Mouse (Mus musculus): ENCODE measurements around the gene Mst1r. TPM values are rescaled to one million over a fixed set of nuclear protein-coding genes. Genes with fewer than 3 reads are reported as not detected.

The Mst1r gene
- 0.46 and 0.74 TPM in 2 replicates for polyA plus RNA-seq (2015; fragmentation: Nextera tagmentation; extraction: Ambion mirVana)

DNA sequence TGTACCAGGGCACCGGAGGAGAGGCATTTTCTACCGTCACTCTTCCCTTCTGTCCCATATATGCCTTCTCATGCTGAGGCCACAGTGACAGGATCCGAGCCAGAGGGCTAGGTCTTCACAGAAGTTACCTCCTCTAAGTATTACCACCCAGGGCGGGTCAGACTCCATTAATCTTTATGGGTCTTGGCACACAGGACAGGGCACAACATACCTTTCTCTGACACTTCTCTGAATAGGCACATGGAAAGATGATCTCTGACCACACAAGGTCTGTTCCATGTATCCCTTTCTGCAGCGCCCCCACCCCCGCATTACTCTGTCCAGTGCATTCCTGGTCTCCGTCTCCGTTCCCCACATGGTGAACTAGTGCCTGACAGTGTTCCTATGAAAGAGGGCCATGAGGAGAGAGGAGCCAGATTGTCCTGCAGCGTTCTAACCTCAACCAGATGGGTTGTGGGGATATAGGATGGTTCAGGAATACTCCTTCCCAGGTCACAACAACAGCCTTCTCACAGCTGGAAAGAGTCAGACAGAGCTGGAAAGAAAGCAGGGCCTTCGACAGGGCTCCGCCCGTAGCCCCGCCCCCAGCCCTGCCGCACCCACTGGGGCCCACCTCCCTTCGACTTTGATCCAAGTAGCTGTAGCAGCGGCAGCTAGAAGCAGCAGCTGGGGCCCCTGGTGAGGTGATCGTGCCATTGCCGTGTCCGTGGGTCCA is at the start of gene Mst1r:
Mst1r (plus strand) TSS at position 622 of the 715 bp plus-strand sequence.
- WGBS, result 24% methylated on average over 19 of the region's 19 CpGs
- Histone ChIP-seq H3K9ac (0 out of 2 replicates have a peak within 1 kb of the TSS, but pooled peaks have one; percentile 37), H3K27me3 (peaks cover 20% of the 10 kb centered on the region), H3K27ac (no peak within 1 kb of the TSS), H3K4me2 (peak within 1 kb of the TSS; percentile 52), H3K36me3 (ENCODE audit: poor library complexity, severe bottlenecking) (peaks cover 8% of the 10 kb centered on the region; the same call in 1 of the 2 replicates), H3K9me3 (replicated peaks) (no peaks in the 10 kb centered on the region), H3K4me3 (peak within 1 kb of the TSS; percentile 24; the same call in 1 of the 2 replicates), H3K4me1 (peaks cover 29% of the 10 kb centered on the region)
- 0 out of 2 replicates have a peak, but pooled peaks have one; percentile 34 for ATAC-seq

DNA sequence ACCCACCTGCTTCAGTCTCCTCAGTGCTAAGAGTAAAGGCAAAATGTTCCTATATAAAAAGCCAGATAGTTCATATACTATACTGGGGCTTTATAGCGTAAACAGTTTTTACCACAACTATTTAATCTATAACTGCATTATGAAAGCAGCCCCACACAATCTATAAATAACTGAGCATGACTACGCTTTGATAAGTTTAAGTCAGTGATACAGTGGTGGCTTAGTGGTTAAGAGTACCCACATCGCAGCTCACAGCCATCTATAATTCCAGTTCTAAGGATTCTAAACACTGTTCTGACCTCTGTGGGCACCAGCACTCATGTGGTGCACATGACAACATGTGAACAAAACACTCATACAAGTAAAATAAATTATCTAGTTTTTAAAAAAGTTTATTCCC is 48.3 kb upstream of the Mst1r start:
- ATAC-seq, result no peak
- Histone ChIP-seq H3K27me3 (no peaks in the 10 kb centered on the region), H3K4me2 (no peak overlapping the region), H3K36me3 (ENCODE audit: poor library complexity, severe bottlenecking) (peaks cover 28% of the 10 kb centered on the region), H3K9ac (no peak overlapping the region), H3K27ac (no peak overlapping the region), H3K4me3 (no peak overlapping the region), H3K9me3 (replicated peaks) (no peaks in the 10 kb centered on the region), H3K4me1 (no peaks in the 10 kb centered on the region)
- WGBS, result 98% methylated on average over 3 of the region's 3 CpGs

DNA sequence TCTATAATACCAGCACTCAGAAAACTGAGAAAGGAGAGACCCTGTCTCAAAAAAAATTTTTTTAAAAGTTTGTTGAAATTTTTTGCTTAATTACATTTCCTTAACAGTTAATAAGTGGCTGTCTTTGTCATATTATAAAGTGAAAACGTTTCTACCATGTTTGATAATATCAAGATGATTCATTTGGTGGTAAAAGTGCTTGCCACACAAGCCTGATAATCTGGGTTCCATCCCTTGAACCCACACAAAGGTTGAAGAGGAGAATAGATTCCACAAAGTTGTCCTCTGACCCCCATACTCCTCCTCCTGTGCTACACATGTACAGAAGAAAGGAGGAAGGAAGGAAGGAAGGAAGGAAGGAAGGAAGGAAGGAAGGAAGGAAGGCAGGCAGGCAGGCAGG is 42.2 kb upstream of the Mst1r start:
- WGBS, result 81% methylated on average over 1 of the region's 1 CpGs
- H3K27me3 ChIP-seq, result no peaks in the 10 kb centered on the region
- H3K4me1 ChIP-seq, result peaks cover 3% of the 10 kb centered on the region; the same call in 1 of the 2 replicates
- no peak overlapping the region for H3K27ac ChIP-seq
- peaks cover 5% of the 10 kb centered on the region for H3K36me3 ChIP-seq (ENCODE audit: poor library complexity, severe bottlenecking)
- no peak overlapping the region for H3K9ac ChIP-seq
- no peak overlapping the region for H3K4me2 ChIP-seq
- no peak overlapping the region for H3K4me3 ChIP-seq
- no peak for ATAC-seq
- H3K9me3 ChIP-seq (replicated peaks), result no peaks in the 10 kb centered on the region

DNA sequence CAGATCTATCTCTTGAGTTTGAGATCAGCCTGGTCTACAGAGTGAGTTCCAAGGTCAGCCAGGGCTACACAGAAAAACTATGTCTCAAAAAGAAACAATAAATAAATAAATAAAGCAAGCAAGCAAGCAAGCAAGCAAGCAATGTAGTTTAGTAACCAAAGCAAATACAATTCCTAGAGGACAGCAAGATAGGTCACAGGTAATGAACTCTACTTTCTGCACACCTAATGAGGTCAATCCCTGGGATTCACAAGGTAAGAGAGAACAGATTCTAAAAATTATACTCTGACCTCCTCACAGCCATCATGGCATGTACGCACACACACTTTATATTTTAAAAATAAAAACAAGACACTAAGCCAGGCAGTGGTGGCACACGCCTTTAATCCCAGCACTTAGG is 40.6 kb upstream of the Mst1r start:
- Histone ChIP-seq H3K4me3 (no peak overlapping the region), H3K36me3 (ENCODE audit: poor library complexity, severe bottlenecking) (no peaks in the 10 kb centered on the region), H3K9me3 (replicated peaks) (no peaks in the 10 kb centered on the region), H3K4me2 (no peak overlapping the region), H3K27me3 (no peaks in the 10 kb centered on the region), H3K27ac (no peak overlapping the region), H3K4me1 (peaks cover 8% of the 10 kb centered on the region), H3K9ac (no peak overlapping the region)
- WGBS, result 95% methylated on average over 2 of the region's 2 CpGs
- ATAC-seq, result no peak

DNA sequence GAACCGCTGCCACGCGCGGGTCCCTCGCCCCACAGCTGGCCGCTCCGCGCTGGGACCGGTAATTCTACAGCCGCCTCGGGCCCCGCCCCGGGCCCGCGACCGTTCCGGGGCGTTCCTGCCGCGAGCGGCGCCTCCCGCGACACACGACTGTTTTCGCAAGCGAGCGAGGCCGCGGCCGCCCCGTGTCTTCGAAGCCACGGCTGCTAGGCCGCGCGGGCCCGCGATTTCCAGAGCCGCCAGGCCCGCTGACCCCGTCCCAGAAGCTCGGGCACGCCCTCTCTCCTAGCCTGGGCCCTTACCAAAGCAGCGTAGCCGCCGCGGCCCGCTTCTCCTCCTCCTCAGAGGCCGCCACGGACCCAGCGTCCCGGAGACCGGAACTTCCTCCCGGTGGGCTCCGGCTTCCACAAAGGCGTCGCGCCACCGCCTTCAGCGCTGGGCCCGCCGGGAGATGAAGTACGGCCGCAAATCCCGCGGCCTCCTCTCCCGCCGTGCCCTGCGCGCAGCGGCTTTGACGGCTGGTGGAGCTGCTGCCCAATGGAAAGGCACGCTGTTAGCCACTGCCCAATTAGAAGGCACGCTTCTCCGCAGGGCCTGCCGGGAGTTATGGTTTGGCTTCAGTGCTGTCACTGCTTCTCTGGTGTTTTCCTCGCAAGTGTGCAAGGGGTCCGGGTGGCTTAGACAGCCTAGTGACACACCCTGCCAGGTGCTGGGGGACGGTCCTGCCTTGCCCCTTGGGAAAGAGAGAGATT is 34.1 kb upstream of the Mst1r start:
- peak; percentile 100 for ATAC-seq
- H3K27ac ChIP-seq, result peak overlapping the region; percentile 95
- peak overlapping the region; percentile 99 for H3K4me3 ChIP-seq
- H3K4me1 ChIP-seq, result peaks cover 21% of the 10 kb centered on the region
- no peaks in the 10 kb centered on the region for H3K9me3 ChIP-seq (replicated peaks)
- 0 out of 2 replicates have a peak, but pooled peaks cover 2% of the 10 kb centered on the region for H3K27me3 ChIP-seq
- H3K9ac ChIP-seq, result peak overlapping the region; percentile 99
- WGBS, result under 1% methylated on average over 72 of the region's 80 CpGs
- no peaks in the 10 kb centered on the region for H3K36me3 ChIP-seq (ENCODE audit: poor library complexity, severe bottlenecking)
- H3K4me2 ChIP-seq, result peak overlapping the region; percentile 88

DNA sequence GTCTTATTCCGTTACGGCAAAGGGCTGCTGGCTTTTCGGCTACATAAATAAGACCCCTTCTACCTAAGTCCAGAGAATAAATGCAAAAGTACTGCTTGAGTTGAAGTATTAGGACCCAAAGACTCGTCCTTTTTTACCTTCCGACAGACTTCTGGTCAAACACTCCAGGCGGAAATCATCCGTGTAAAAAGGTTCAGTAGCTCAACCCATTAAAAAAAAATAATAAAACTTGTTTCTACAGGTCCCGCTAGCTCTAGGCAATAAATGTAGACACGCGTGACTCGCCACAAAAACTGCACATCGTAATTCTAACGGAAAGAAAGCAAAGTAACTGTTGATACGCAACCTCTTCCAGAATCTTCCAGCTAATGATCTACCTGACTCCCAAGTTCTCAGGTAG is 33.5 kb upstream of the Mst1r start, which contains the start of gene Rbm6:
Rbm6 (minus strand) TSS at position 101 of the 400 bp plus-strand sequence.
- Histone ChIP-seq H3K4me3 (peak within 1 kb of the TSS; percentile 99), H3K27ac (peak within 1 kb of the TSS; percentile 95), H3K4me2 (peak within 1 kb of the TSS; percentile 88), H3K4me1 (peaks cover 21% of the 10 kb centered on the region), H3K9ac (peak within 1 kb of the TSS; percentile 99), H3K36me3 (ENCODE audit: poor library complexity, severe bottlenecking) (no peaks in the 10 kb centered on the region), H3K9me3 (replicated peaks) (no peaks in the 10 kb centered on the region), H3K27me3 (0 out of 2 replicates have a peak, but pooled peaks cover 3% of the 10 kb centered on the region)
- ATAC-seq, result no peak
- WGBS, result 11% methylated on average over 14 of the region's 14 CpGs

DNA sequence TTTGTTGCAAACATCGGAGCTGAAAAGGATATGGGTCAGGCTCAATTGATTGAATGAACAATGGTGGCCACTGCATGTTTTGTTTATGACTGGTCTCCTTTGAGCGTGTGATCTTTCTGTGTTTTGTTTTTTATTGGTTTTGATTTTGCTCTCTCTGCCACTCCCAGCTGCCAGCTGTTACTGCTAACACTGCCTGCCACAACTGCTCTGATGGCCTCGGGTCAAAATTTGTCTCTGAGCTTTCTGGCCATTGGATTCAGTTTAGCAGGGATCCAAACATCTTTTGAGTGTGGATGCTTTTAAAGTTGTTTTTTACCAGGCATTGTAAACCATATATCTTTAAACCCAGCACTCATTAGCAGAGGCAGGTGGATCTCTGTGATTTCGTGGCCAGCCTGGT is 26.3 kb upstream of the Mst1r start:
- no peak overlapping the region for H3K4me3 ChIP-seq
- H3K4me1 ChIP-seq, result no peaks in the 10 kb centered on the region
- H3K9ac ChIP-seq, result no peak overlapping the region
- H3K27ac ChIP-seq, result no peak overlapping the region
- H3K4me2 ChIP-seq, result no peak overlapping the region
- H3K27me3 ChIP-seq, result peaks cover 16% of the 10 kb centered on the region
- no peaks in the 10 kb centered on the region for H3K36me3 ChIP-seq (ENCODE audit: poor library complexity, severe bottlenecking)
- 75% methylated on average over 4 of the region's 4 CpGs for WGBS
- H3K9me3 ChIP-seq (replicated peaks), result no peaks in the 10 kb centered on the region
- no peak for ATAC-seq

DNA sequence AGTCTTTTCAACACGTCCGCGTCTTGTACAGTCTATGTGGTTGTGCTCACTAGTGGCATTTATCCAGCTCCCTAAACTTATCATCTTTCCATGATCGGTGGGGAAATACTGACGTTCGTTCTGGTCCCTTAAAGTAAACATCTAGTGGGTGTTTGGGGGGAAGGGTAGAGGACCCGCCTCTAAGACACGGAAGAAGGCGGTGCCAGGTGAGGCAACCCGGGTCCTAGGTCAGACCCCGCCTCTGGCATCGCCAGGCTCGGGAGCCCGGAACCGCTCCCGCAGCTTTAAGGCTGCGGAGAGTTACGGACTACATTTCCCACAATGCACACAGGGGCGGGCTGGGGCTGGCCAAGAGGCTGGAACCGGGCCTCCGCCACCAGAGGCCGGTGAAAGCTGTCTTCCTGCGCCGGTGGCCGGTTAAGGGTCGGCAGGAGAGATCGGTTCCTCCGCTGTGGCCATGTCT is 18.8 kb upstream of the Mst1r start, which contains the start of gene Mon1a:
Mon1a (plus strand) TSS at position 348 of the 463 bp plus-strand sequence.
- H3K27me3 ChIP-seq, result peaks cover 18% of the 10 kb centered on the region
- peak within 1 kb of the TSS; percentile 82 for H3K4me2 ChIP-seq
- peak within 1 kb of the TSS; percentile 86 for H3K4me3 ChIP-seq
- H3K36me3 ChIP-seq (ENCODE audit: poor library complexity, severe bottlenecking), result no peaks in the 10 kb centered on the region; the same call in 1 of the 2 replicates
- WGBS, result under 1% methylated on average over 28 of the region's 28 CpGs
- peak within 1 kb of the TSS; percentile 83 for H3K9ac ChIP-seq
- ATAC-seq, result peak; percentile 97
- H3K27ac ChIP-seq, result peak within 1 kb of the TSS; percentile 68
- no peaks in the 10 kb centered on the region for H3K9me3 ChIP-seq (replicated peaks)
- H3K4me1 ChIP-seq, result peaks cover 11% of the 10 kb centered on the region

DNA sequence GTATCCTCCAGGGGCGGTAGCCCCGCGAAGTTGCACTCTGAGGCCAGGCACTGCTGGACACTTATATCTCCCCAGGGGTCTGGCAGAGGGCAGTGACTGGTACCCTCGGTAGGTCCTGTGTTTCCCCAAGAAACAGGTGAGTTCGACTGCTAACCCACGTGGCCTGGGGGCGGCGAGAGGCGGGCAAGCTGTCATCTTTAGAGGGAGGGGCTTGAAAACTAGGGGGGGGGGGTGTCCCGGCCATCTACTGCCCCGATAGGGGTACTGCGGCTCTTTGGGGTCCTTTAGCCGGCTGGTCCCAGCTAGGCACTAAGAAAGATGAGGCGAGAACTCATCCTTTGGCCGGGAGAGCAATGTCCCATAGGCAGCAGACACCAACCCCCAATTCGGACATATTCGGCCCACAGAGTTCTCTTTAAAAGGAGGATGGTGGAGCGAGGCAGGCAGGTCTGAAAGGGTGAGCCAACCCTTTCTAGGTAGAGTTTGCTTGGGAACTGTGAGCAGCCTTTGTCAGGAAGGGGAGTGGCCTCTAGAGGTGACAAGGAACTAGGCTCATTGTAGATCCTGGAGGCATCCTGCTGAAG is 18.3 kb upstream of the Mst1r start:
- peak overlapping the region; percentile 86 for H3K4me3 ChIP-seq
- peak; percentile 75 for ATAC-seq
- H3K27me3 ChIP-seq, result peaks cover 18% of the 10 kb centered on the region
- H3K36me3 ChIP-seq (ENCODE audit: poor library complexity, severe bottlenecking), result no peaks in the 10 kb centered on the region; the same call in 1 of the 2 replicates
- H3K4me1 ChIP-seq, result peaks cover 11% of the 10 kb centered on the region
- peak overlapping the region; percentile 68 for H3K27ac ChIP-seq
- H3K9ac ChIP-seq, result peak overlapping the region; percentile 83
- 0% methylated on average over 18 of the region's 18 CpGs for WGBS
- peak overlapping the region; percentile 82 for H3K4me2 ChIP-seq
- H3K9me3 ChIP-seq (replicated peaks), result no peaks in the 10 kb centered on the region

DNA sequence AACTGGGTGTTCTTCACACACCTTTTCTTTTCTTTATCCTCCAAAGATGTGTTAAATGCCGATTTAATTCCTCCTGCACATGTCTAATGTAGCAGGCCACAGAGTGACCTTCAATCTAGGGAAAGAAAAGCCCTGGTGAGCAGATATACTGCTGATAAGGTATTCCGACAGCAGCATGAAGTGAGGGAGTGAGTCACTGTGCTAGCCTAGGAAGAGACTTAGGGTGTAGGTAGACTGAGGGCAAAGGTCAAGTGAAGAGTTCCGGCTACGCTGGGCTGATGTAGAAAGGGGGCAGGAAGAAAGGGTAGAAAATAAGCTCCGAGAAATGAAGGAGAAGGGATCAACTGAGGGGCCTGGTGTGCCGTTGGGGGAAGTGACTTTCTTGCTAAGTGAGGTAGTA is 16.4 kb upstream of the Mst1r start:
- H3K4me3 ChIP-seq, result no peak overlapping the region
- no peaks in the 10 kb centered on the region for H3K9me3 ChIP-seq (replicated peaks)
- no peak for ATAC-seq
- no peaks in the 10 kb centered on the region; the same call in 1 of the 2 replicates for H3K36me3 ChIP-seq (ENCODE audit: poor library complexity, severe bottlenecking)
- no peak overlapping the region for H3K4me2 ChIP-seq
- no peak overlapping the region for H3K27ac ChIP-seq
- H3K27me3 ChIP-seq, result peaks cover 16% of the 10 kb centered on the region
- 90% methylated on average over 6 of the region's 6 CpGs for WGBS
- no peak overlapping the region for H3K9ac ChIP-seq
- peaks cover 11% of the 10 kb centered on the region for H3K4me1 ChIP-seq

DNA sequence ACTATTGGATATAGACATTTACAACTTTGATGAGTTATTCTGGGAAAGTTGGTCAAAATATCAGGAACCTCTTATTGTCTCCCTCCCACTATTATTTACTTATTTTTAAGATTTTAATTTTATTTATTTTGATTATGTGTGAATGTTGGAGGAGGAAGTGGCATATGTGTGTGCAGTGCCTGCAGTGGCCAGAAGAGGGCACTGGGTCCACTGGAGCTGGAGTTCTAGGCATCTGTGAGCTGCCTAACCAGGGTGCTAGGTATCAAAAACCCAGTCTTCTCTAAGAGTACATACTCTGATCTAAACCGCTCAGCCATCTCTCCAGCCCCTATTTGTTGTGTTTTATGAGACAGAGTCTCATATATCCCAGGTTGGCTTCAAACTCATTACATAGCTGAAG is 15.7 kb upstream of the Mst1r start:
- H3K4me2 ChIP-seq, result no peak overlapping the region
- no peak overlapping the region for H3K9ac ChIP-seq
- 95% methylated on average over 1 of the region's 1 CpGs for WGBS
- ATAC-seq, result no peak
- no peaks in the 10 kb centered on the region for H3K9me3 ChIP-seq (replicated peaks)
- H3K4me3 ChIP-seq, result no peak overlapping the region
- H3K36me3 ChIP-seq (ENCODE audit: poor library complexity, severe bottlenecking), result peaks cover 1% of the 10 kb centered on the region
- peaks cover 11% of the 10 kb centered on the region for H3K27me3 ChIP-seq
- peaks cover 11% of the 10 kb centered on the region for H3K4me1 ChIP-seq
- no peak overlapping the region for H3K27ac ChIP-seq

Data from forebrain, embryonic 13.5 days (tissue).